Mouse (Mus musculus) kidney, postnatal 25 days (tissue): ENCODE data around the gene Rpl41.

ENCODE experiments used
- DNase-seq, 2 experiments: peaks; one replicate each; pipeline ENCODE4 v3.0.0; 2021; ENCODE audit warnings: mixed read lengths in 2 of 2

Rpl41 gene

GRCm38 (mm10) chr10:128524111-128524731 lies 24.9 kb downstream of the Rpl41 start:
- DNase-seq = peak in 1 of 2 experiments; percentile 32

GRCm38 (mm10) chr10:128522351-128522750 lies 26.8 kb downstream of the Rpl41 start:
- DNase-seq = no peak

GRCm38 (mm10) chr10:128520591-128520990 lies 28.5 kb downstream of the Rpl41 start:
- DNase-seq = no peak

GRCm38 (mm10) chr10:128518833-128519232 lies 30.3 kb downstream of the Rpl41 start:
- peak; percentile 49 to 67 for DNase-seq

GRCm38 (mm10) chr10:128516677-128517076 lies 32.4 kb downstream of the Rpl41 start:
- peak in 1 of 2 experiments; percentile 39 for DNase-seq

GRCm38 (mm10) chr10:128516029-128516428 lies 33.1 kb downstream of the Rpl41 start:
- peak in 1 of 2 experiments; percentile 46 for DNase-seq

- no peak for DNase-seq
Measured at GRCm38 (mm10) chr10:128515044-128515443, 34.1 kb downstream of the Rpl41 start.

GRCm38 (mm10) chr10:128511761-128512160 lies 37.3 kb downstream of the Rpl41 start:
- DNase-seq = no peak

- peak in 1 of 2 experiments; percentile 28 for DNase-seq
Measured at GRCm38 (mm10) chr10:128511189-128511588, 37.9 kb downstream of the Rpl41 start.

GRCm38 (mm10) chr10:128510301-128510700 lies 38.8 kb downstream of the Rpl41 start:
- peak in 1 of 2 experiments; percentile 35 for DNase-seq

GRCm38 (mm10) chr10:128509831-128510230 lies 39.3 kb downstream of the Rpl41 start:
- DNase-seq = no peak

- DNase-seq = peak in 1 of 2 experiments; percentile 28
Measured at GRCm38 (mm10) chr10:128509203-128509602, 39.9 kb downstream of the Rpl41 start.

- no peak for DNase-seq
Measured at GRCm38 (mm10) chr10:128508260-128508659, 40.8 kb downstream of the Rpl41 start.

GRCm38 (mm10) chr10:128505974-128506373 lies 43.1 kb downstream of the Rpl41 start:
- DNase-seq = no peak

- peak; percentile 67 to 74 for DNase-seq
Measured at GRCm38 (mm10) chr10:128505371-128505667, 43.8 kb downstream of the Rpl41 start.

GRCm38 (mm10) chr10:128504641-128505370 lies 44.3 kb downstream of the Rpl41 start:
- DNase-seq = no peak

- DNase-seq = no peak
Measured at GRCm38 (mm10) chr10:128504012-128504411, 45.1 kb downstream of the Rpl41 start.

GRCm38 (mm10) chr10:128503532-128503931 lies 45.6 kb downstream of the Rpl41 start:
- no peak for DNase-seq

- DNase-seq = peak in 1 of 2 experiments; percentile 63
Measured at GRCm38 (mm10) chr10:128502341-128502740, 46.8 kb downstream of the Rpl41 start.

GRCm38 (mm10) chr10:128499116-128499671 lies 49.9 kb downstream of the Rpl41 start:
- DNase-seq = peak; percentile 66 to 71

- peak; percentile 97 to 99 for DNase-seq
Measured at GRCm38 (mm10) chr10:128498590-128498989, 50.5 kb downstream of the Rpl41 start, which contains the start of gene Myl6b. Gene Myl6b (minus strand): TSS chr10:128498685.
